Mouse (Mus musculus): ENCODE data around the gene Tpm3.

Tpm3 gene

DNA sequence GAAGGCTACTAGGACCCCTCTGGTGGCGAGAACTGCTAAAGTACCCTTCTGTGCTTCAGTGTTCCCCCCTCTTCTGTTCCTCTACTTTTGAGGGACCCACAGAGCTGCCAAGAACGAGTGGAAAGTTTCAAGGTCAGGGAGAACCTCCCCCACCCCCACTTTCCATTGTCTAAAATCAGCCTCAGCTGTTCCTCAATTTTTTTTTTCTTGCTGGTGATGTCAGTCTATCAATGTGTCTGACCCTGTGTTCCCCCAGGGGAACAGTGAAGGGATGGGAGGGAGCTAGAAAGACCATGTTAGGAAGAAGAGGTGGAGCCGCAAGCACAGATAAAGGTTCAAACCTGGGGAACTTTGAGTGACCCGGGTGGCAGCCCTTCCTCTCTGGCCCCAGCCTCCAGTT, at the start of gene Tpm3:
Tpm3 (plus strand) TSS at position 356 of the 400 bp plus-strand sequence.
- in situ Hi-C loops (cut with MboI; ENCODE audit: low sequenced_read_pairs) = no loop called here

DNA sequence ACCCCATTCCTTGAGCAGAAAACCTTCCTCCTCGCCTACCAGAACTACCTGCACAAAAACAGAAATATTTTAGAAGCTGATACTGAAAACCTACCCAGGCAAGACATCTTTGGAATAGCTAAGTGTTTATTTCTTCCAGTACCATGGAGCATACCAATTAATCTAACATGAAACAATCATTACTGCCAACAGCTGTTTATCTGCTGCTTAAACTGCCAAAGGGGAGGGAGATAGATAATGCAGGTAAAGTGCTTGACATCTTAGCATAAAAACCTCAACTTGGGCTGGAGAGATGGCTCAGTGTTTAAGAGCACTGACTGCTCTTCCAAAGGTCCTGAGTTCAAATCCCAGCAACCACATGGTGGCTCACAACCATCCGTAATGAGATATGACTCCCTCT, 37.8 kb upstream of the Tpm3 start:
- in situ Hi-C loops (cut with MboI; ENCODE audit: low sequenced_read_pairs) = loop anchor here (25.0 kb wide), 1 partner anchor 972 kb away; no protein-coding TSS in a partner anchor

DNA sequence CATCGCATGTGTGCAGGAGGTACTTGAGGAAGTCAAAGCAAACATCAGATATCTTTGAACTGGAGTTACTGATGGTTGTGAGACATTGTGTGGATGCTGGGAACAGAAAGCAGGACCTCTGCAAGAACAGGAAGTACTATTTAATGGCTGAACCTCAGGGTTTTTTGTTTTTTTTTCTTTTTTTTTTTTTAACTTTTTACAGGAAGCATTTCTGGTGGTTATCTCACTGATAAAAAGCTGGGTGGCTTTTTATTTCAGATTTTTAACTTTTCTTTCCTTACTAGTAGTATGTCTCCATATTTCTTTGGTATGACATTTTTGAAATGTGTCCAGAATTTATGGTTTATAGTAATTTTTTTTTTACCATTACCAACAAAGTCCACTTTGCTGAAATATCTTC, 36.2 kb upstream of the Tpm3 start:
- in situ Hi-C loops (cut with MboI; ENCODE audit: low sequenced_read_pairs) = loop anchor here (25.0 kb wide), 1 partner anchor 974 kb away; no protein-coding TSS in a partner anchor

DNA sequence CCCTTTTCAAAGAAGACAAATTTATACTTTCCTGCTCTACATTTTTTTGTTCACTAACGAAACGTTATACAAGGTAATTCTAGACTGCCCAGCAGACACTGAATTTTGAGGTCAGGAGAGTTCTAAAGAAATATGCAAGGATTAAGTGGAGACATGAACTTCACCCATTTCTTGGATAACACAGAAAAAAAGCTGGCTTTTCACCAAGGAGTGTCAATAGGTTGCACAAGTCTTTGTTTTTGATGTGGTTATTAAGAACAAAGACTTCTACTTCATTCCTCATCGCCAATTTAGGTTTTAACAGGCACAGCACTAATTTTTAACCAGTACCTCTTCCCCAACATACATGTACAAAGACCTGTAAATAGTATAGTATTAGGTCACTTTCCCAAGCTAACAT, 22.8 kb upstream of the Tpm3 start:
- in situ Hi-C loops (cut with MboI; ENCODE audit: low sequenced_read_pairs) = loop anchor here (25.0 kb wide), 1 partner anchor 987 kb away; no protein-coding TSS in a partner anchor

DNA sequence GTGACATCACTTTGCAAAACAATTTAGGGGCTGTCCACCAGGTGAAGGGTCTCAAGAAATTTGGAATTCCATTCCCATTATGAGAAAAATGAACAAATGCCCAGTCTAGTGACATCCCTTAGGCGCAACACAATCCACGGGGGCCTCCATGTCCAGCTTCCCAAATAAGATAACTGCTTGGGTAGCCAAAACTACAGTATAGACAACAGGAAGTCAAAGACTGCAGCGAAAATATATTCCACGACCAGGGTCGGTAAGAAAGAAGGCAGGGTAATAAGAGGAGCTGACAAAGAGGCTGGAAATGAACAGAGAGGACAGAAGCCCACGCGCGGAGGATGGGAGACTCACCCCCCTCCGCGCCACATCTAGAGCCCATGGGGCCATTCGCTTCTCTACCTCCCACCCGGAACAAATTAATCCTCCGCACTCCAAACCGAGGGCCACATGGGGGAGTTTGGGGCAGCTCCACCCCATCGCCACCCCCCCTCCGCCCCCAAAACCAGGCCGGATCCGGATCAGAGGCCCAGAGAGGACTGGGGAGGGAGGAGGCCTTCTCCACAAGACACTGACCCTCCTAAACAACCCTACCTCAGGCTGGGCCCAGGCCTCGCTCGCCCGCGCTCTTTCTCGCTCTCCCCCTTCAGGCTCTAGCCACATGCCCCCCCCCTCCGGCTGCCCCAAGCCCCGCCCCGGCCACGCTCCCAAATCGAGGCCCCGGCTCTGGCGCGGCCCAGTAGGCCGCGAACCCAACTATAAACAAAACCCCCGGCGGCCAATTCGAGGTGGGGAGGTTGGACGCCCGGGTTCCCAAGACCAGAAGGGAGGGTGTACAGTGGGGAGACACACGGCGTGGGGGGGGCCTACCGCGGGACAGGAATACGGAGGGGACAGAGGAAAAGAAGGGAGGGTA, 20.8 kb upstream of the Tpm3 start, which contains the start of gene 4933434E20Rik:
4933434E20Rik (plus strand) TSS at position 196 of the 910 bp plus-strand sequence.
- in situ Hi-C loops (cut with MboI; ENCODE audit: low sequenced_read_pairs) = no loop called here

DNA sequence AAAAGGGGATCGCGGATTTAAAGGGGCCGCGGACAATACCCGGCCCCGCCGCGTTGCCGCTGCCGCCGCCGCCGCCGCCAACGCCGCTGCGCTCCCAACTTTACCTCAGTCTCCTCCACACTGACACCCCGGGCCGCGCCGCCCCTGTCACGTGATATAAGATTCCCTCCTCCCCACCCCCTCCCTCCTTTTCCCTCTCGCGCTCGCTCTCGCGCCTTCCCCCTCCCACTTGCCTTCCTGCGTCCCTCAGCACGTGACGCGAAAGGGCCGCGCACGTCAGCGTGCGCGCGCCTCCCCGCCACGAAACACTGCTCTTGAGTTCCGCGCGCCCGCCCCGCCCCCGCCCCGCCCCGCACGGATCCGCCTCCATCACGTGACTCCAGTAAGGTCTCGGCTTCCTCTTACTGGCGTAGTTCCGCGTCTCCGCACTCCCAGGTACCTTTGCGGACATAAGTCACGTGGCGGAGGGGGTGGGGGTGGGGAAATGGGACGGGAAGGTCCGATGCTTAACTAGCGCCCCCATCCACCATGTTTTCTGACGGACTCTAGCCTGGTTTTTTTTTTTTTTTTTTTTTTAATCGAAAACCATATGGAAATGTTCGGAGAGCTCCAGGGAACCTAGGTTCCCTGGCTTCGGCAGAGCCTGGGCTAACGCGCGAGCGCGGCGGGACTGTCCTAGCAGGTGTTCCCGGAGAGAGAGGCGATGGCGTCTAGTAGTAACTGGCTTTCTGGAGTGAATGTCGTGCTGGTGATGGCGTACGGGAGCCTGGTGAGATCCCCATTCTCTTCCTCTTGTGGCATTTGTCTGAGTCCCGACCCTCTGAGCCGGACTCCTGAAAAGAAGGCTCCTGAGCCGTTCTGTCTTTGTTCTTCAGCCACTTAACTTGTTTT, 19.9 kb upstream of the Tpm3 start, which contains the start of gene Ubap2l:
Ubap2l (minus strand) TSS at position 278 of the 891 bp plus-strand sequence.
- in situ Hi-C loops (cut with MboI; ENCODE audit: low sequenced_read_pairs) = no loop called here

DNA sequence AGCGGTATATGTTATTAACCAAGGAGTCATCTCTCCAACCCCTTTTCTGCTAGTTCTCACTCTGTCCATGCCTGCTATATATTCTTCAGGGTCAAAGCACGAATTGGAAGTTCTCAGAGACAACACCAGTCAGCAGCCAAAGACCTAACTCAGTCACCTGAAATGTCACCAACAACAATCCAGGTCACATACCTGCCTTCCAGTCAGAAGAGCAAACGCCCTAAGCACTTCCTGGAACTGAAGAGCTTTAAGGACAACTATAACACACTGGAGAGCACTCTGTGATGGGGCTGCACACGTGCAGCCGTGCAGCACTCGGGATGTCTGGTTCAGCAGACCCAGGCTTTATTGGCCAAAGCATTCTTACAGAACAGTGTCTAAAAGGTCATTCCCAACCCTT, 10.9 kb upstream of the Tpm3 start:
- in situ Hi-C loops (cut with MboI; ENCODE audit: low sequenced_read_pairs) = no loop called here

DNA sequence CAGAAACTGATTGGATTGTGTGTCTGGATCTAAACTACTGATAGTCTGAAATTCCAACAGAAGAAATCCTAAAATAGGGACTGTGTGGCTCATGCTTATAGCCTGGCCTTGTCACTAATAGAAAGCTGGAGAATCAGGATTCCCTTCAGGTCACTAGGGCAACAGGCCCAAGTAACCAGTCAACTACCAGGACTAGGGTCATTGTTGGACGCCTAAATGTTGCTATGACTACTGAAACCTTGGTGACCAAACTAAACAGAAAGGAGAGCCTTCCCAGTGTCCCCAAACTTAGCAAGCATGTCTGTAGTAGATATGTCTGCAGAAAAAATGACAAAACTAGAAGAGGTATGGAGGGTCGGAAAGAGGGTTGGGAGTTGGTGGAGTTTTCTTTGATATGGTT, 9.9 kb upstream of the Tpm3 start:
- in situ Hi-C loops (cut with MboI; ENCODE audit: low sequenced_read_pairs) = no loop called here

DNA sequence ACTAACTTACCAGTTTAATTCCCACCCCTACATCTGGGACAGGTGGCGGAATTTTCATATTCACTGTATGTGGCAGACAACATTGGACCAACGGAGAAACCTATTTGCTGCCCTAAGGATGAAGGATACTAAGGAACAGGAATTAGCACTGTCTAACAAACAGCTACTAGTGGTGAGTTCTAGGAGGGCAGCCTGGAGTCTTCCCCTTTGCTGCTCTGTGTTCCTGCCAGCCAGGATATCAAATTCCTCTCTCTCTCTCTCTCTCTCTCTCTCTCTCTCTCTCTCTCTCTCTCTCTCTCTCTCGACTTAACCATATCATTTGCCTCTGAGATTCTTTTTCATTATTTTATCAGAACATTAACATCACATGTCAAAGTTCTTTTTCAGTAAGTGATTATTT, 8.1 kb upstream of the Tpm3 start:
- in situ Hi-C loops (cut with MboI; ENCODE audit: low sequenced_read_pairs) = no loop called here

DNA sequence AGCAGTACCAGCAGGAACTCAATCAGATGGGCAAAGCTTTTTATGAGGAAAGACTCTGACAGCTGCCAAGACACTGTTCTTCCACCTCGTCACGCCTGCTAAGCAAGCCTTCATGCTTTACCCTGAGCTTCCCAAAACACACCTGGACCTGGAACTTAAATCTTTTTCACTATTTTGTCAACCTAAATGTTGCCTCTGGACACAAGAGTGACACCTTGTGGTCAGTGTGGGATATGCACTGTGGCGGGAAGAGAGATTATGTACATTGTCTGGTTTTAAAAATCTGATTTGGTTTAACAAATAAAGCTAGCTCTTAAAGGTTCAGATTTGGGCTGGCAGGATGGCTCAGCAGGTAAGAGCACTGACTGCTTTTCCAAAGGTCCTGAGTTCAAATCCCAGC, 6.9 kb upstream of the Tpm3 start:
- in situ Hi-C loops (cut with MboI; ENCODE audit: low sequenced_read_pairs) = no loop called here

DNA sequence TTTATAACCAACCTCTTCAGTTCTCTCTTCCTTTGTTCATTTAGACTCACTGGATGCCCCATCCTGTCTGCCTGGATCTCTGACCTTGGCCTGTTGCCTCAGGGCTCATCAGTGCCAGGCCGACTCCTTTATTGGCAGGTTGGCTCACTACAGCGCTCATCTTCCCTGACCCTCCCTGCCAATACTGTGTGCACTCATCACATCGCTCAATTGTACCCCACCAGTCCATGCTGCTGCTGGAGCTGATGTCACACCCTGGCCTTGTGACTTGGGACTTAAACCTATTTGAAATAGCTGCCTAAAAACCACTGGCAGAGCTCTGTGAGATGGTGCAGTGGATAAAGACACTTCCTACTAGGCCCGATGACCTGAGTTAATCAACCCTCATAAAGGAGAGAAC, 4.6 kb upstream of the Tpm3 start:
- in situ Hi-C loops (cut with MboI; ENCODE audit: low sequenced_read_pairs) = no loop called here

DNA sequence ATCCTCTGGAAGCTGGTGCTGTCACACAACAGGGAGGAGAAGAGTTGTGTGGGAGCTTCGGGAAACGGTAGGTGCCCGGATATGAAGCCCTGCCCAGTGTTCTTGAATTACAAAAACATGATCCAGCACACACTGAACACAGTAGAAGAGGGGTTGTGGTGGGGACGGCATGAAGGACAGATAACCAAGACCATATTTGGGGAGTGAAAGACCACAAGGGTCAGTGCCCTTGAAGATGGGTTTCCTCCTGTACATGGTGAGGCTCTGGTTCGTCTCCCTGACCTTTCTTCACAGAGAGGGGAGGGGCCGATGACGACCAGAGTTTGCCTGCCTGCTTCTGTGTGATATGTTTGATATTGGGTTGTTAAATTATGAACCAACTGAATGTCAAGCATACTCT, 2.8 kb upstream of the Tpm3 start:
- in situ Hi-C loops (cut with MboI; ENCODE audit: low sequenced_read_pairs) = no loop called here

DNA sequence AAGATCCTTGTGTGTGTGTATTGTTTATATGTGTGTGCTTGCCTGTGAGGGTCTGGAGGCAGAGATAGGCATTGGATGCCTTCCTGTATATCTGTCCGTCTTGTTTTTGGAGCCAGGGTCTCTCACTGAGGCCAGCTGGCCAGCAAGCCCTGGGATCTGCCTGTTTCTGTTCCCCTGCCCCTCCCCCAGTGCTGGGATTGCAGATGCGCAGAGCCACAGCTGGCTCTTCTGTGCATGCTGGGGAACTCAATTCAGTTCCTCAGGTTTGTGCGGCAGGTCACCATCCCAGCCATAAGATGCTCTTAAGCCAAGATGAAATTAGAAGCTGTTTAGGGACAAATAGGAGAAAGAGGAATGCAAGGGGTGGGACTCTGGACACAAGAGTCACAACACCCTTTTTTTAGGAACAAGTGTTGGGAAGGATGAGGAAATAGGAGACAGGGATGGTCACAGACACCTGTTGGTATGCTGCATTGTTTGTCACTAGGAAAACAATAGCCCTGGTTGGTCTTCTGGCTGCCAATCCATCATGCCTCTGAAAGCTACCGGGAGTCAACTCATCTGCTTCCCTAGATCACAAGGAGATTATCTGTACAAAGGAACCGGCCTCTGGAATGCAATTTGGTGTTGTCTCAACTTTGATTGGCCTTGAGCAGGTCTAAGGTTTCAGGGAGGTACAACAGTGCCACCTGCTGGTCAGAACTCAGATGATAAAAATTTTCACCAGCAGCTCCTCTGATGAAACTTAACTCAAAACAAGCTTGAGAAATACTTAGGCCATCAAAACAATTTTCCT, 4.7 kb downstream of the Tpm3 start:
- in situ Hi-C loops (cut with MboI; ENCODE audit: low sequenced_read_pairs) = no loop called here

DNA sequence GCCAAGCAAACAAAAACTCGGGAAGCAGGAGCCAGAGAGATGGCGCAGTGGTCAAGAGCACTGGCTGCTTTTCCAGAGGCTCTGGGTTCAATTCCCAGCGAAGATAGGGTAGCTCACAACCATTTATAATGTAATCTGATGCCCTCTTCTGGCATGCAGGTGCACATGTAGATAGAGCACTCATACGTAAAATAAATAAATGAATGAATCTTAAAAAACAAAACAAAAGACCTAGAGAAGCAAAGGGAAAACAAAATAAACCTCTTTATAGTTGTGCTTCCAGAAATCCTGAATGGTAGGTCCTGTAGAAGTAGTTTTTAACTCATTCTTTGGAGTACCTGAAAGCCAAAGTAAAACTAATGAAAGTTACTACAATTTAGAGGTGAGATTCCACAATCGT, 5.8 kb downstream of the Tpm3 start:
- in situ Hi-C loops (cut with MboI; ENCODE audit: low sequenced_read_pairs) = no loop called here

DNA sequence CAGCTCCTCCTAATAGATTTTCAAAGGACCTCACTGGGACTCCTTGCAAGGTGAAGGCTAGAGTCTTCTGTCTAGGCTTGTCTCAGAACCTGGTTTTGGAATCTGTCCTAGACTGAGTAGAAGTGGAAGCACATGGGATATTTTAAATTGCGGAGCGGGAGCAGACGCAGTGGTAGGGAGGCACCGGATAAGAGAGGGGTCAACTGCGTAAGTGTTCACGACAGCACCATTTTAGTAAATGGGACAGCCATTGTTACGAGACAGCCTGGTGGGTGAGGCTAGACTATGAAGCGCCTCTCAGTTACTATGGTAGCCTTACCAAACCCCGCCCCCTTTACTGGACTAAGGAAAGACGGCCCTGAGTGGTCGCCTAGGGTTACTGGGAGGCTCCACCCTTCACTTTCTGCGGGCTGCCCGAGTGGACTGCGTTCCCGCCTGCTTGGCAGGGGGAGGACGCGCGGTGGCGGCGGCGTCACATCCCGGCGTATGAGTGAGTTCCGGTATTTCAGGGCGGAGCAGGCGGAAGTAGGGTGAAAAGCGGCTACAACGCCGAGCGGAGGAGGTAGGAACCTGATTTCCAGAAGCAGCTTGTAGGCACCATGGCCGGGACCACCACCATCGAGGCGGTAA, 6.8 kb downstream of the Tpm3 start:
- in situ Hi-C loops (cut with MboI; ENCODE audit: low sequenced_read_pairs) = no loop called here

DNA sequence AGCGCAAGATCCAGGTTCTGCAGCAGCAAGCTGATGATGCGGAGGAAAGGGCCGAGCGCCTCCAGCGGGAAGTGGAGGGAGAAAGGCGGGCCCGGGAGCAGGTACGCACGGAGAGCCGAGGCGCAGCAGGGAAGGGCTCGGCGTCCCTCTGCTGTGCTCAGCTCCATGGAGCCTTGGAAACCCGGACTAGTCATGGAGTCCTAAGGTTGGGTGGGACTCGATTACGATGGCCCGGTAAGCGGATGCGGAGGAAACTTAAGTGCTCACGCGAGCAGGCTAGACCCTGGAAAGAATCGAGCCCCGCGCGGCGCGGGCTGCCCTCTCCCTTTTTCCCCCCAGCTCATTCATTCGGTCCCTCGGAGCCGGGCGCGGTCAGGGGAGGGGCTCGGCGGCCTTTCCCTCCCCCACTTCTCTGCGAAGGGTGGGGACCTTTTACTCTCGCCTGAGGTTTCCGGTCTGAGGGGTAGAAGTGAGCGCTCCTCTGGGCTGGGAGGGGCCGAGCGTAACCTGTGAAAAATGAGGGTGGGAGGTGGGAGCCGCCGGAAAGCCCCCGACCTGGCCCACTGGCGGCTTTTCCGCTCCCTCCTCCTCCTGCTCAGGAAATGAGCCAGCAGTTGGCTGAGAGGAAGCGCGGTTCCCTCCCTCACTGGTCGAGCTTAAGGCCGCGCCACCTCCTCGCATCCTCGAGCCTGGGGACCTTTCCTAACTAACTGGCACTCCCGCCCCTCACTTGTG, 7.5 kb downstream of the Tpm3 start:
- in situ Hi-C loops (cut with MboI; ENCODE audit: low sequenced_read_pairs) = no loop called here

DNA sequence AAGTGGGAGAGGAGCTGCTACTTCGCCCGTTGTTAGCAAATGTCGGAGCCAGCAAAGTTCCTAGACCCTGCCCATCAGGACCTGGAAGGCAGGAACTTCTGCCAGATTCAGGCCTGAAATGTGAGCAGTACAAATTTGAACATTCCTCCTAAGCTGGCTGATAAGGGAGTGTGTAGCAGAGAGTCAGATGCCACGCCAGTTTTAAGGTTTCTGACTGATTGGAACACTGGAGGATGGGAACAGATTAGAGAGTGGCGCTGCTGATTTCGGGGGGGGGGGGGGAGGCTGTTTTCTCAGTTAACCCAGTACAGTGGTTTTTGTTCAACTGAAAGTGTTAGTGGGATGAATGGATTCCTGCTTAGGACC, 8.0 kb downstream of the Tpm3 start:
- in situ Hi-C loops (cut with MboI; ENCODE audit: low sequenced_read_pairs) = no loop called here

DNA sequence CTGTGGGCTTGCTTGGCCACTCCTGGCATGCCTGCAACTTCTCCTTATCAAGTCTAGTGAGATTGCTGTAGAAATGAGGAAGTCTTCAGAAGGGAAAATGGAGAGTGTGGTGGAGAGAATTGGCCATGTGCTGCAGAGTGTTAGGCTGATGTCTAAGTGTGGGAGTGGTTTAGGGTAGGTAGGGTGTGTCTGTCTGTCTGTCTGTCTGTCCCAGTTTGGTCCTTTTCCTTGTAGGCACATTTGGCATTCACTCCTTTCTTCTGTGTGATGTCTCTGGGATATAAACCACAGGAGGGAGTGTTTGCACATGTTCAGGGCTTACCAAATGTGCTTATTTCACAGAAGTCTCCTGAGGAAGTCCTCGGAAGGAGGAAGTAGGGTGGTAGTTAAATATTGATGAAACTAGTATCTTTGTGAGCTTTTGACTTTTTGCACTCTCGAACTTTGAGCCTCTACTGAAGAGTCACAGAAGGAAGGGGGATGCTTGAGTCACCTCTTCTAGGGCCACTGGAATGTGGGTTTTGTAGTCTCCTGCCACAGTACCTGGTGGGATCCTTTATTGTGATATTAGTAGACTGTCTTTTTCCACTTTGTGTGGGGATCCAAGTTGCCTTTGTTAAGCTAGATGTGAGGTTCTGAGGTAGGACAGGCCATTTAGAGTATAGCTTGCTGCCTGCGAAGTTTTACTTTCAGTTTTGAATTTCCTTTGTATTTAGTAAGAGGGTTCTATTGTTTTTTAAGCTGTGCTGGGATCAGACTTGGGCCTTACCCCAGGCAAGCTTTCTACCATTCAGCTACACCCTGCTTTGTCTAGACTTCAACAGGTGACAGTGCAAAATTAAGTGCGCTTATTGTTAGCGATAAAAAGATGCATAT, 9.2 kb downstream of the Tpm3 start:
- in situ Hi-C loops (cut with MboI; ENCODE audit: low sequenced_read_pairs) = no loop called here

DNA sequence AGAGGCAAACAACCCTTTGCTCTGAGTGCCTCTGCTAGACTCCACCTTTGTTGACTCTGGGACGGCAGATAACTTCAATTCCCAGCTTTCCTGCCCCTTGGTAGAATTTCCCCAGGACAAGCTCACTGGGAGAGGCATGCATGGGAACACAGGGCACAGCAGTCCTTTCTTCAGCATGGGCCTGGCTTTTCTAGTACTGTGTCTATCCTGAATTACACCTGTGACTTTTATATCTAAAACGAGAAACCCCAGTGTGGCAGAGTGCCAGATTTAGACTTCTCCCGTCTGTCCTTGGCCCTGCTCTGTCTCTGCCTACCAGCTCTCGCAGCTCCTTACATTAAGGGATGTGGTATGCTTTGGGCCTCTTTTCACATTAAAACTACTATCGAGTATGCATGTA, 10.6 kb downstream of the Tpm3 start:
- in situ Hi-C loops (cut with MboI; ENCODE audit: low sequenced_read_pairs) = no loop called here

Data from CH12F3 (cell line).